Mouse (Mus musculus) neural tube, embryonic 10.5 days (tissue): ENCODE results near the gene Syne1.
A peak's percentile ranks its signal among the peaks of the same experiment; 100 is the strongest.

Experiments
- DNase-seq: peaks from one replicate; pipeline ENCODE4 v3.0.0-alpha.2; 2017; ENCODE audit warnings: low spot score; ENCODE audit errors: extremely low spot score

The Syne1 gene

DNA sequence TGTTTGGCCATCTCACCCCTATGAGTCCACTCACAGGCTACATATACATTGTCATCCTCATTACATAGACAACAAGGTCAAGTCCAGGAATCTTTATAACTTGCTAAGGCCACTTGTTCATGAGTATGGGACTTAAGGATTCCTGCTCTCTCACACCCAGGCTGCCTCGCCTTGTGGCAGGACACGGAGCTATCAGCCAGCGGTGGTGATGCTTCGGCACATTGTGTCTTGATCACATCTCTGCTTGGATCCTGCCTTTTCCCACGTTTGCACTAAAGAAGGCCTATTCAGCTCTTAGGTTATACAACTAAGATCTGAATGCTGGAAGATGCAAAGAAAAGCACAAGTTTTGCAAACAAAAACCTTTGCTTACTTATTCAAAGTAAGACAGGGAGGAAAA lies 345.7 kb downstream of the Syne1 start:
- DNase-seq = no peak

DNA sequence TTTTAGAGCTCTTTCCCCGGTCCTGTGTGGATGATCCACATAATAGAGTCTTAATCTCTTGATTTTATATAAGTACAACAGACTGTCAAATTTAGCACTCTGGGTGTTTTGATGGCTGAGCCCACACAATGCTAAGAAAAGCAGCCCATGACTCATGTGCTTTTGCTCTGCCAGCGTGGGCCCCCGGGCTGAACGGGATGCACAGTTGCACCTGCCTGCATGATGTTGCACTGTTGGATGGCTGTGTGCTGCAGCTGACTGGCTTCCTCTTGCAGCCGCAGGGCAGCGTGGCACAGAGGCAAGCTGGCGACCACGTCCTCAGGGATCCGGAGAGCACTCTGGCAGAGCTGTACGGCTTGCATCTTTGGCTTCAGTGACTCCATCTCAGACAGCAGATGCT lies 347.4 kb downstream of the Syne1 start:
- DNase-seq = no peak

GRCm38 (mm10) chr10:5197356-5197755 lies 353.9 kb downstream of the Syne1 start:
- no peak for DNase-seq

DNA sequence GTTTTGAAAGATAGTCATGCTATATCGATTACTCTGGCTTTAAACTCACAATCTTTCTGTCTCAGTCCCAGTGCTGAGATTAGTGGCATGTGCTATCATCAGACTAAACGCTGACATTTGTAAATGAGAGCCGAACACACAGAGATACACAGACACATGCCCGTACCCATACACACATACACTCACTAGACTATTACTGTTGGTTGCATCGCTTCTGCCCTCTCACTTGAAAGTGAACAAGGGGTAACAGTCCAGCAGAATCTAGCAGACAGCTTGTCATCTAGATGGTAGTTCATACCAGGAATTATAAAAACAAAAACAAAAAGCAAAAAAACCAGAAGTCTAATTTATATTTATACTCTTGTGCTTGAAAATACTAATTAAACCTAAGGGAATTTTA lies 355.0 kb downstream of the Syne1 start:
- no peak for DNase-seq

DNA sequence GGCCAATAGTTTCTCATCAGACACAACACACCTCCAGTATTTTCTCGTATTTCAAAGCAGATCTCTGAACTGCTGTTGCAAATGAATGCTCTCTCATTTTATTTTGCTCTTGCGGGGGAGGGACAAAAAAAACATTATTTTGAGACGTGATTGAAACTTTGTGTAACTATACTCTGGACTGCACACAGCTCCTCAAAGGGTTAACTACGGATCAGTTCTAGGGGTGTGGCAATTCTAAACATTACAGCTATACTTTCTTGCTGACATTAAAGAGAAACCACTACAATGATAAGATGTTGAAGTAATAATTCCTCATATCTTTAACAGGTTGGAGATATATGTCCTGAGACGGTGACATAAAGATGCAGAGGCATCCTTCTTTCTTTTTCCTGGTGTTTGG lies 356.0 kb downstream of the Syne1 start:
- no peak for DNase-seq

GRCm38 (mm10) chr10:5194671-5195234 lies 356.5 kb downstream of the Syne1 start:
- peak; percentile 80 for DNase-seq

- DNase-seq = no peak
These were observed 357.1 kb downstream of the Syne1 start for GRCm38 (mm10) chr10:5194081-5194670.

DNA sequence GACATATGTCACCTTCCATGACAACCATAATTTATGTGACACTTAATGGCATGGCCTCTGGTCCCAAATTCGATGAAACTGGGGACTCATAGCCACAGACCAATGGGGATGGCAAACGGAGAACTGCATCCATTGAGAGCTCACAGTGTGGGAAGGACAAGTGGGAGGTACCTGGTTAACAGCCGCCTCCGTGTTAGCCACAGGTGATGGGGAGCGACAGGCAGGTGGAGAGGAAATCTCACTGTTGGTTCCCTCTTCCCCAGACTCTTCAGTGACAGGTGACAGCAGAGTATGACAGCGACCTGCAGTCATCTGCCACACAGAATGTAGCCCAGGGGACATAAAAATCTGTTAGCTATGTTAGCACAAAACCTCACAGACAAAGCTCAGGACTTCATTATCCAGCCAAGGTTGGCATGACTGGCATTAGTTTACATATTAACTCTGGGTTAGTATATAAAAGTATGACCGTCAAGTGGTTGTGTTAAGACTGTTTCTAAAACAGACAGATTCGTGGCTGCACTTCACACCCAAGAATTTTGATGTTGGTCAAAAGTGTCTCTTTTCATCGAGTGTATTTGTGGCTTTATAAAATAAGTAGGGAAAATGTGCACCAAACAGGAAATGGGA lies 358.3 kb downstream of the Syne1 start:
- DNase-seq = no peak

DNA sequence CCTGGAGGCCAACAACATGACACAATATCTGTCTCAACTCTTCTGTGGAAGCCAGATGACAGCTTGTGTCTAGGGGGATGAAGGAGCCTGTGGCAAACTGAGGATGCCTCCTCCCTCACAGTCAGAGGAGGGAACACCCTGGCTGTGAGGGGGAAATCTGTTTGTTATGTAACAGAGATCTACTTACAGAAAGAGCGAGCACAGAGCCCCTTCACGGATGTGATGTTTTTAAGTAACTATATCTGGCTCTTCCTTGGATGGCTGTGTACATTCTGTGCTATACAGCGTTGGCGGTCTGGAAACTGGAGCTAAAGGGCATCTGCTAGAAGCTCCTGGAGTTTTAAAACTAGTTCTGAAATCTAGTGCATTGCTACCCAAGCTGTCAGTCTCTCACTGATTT lies 360.5 kb downstream of the Syne1 start:
- DNase-seq = no peak

DNA sequence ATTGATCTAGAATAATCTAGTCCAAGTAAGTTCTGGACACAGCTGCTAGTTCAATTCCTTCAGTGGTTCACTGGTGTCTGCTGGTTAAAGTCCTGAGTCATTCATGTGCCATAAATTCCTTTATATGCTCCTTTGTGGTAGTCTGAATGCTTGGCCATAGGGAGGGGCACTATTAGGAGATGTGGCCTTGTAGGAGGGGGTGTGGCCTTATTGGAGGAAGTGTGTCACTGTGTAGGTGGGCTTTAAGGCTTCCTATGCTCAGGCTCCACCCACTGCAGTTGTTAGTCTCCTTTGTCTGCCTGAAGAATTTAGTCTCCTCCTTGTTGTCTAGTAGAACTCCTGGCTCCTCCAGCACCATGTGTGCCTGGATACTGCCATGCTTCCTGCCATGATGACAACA lies 362.4 kb downstream of the Syne1 start:
- no peak for DNase-seq

DNA sequence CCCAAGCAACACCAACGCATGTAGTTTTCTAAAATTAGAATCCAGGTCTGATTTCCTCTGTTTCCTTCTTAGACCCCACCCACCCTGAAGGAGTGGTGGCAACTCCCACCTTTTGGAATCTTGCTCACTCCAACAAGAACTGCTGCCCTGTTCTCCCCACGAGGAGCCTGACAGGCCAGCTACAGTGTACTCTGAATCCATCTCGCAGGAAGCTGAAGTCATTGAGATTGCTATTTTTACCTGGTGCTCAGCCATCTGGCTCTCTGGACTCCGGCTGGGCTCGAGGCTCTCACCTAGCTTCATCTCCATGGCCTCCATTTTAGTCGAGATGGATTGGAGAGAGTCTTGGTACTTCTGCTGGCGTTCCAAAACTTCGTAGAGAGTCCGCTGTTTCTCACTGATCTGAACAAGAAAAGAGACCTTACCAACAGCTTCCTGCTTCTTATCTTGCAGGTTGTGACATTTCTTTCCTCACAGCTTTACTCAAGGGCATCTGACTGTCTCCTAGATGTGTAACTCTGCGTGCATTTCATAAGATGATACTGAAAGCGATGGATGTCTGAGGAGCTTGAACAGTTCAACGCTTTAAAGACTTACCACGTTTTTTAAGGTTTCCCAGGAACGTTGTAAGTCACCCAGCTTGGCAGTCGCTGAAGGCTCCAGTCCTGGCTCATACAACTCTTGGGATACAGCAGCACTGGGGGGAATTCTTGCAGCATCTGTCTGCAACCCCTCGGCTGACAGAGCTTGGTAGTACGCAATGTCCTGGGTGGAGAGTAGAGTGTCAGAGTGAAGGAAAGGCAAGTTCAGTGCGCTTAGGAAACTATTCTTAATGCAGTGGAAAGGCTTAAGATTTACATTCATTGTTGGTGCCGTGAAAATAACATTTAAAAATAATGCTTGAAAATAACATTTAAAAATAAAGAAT lies 365.9 kb downstream of the Syne1 start:
- no peak for DNase-seq

DNA sequence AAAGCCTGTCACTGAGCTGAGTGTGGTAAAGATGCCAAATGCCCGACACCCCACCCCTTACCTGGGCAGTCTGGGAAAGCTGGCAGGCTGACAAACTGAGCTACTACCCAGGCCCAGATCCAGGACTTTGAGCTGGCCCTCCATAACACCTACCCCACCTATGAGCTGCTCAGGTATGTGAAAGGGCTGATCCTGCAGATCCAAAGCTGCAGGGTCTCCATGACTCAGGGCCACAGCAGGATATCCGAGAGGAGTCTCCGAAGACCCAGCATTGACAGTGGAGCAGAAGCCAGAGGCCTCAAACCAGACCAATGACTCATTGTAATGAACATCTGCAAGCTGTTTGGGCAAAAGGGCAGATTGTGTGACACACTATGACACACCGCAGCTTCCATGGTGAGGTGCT lies 369.5 kb downstream of the Syne1 start:
- no peak for DNase-seq

GRCm38 (mm10) chr10:5179891-5180290 lies 371.4 kb downstream of the Syne1 start:
- no peak for DNase-seq

DNA sequence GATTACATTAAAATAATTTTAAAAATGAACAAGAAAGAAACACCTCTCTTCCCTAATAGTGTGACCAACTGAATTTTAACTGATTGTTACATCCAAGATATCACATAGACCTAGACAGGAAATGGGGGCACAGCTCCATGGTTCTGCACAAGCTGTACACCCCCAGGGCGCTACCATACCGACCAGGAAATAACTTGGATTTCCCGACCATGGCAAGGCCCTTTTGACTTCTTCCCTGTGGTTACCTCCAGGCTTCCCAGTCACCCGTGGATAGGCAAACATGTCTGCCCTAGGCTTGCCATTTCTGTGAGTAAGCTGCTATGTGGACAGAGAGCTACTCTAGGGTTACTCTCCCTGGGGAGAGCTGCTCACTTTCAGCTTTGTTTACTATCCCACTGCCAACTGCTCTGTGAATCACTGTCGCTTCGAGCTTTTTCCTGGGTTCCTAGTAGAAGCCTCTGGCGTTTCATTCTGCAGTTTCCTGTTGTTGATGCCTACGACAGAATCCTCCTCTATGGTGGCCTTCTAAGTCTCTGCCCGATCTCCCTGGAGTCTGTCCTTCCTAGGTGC lies 373.8 kb downstream of the Syne1 start:
- no peak for DNase-seq

- no peak for DNase-seq
These were observed 374.9 kb downstream of the Syne1 start for GRCm38 (mm10) chr10:5176371-5176770.

GRCm38 (mm10) chr10:5170425-5170824 lies 380.9 kb downstream of the Syne1 start:
- DNase-seq = no peak

DNA sequence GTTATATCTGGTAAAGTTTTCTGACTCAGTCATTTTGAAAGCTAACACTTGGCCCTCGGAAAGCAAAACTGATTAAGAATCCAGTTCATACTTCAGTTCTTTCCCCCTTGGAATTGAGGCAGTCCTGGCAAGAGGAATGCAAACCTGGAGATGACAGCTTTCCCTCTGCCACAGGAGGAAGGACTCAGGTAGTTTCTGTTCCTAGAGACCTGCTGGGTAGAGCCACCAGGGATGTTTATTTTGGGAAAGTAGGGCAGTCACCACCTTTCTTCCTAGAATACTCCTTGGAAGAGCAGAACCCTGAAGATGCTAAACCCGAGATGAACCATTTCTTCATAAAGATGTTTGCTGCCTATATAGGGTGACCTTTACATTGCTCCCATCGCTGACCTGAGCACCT lies 383.8 kb downstream of the Syne1 start:
- DNase-seq = no peak

DNA sequence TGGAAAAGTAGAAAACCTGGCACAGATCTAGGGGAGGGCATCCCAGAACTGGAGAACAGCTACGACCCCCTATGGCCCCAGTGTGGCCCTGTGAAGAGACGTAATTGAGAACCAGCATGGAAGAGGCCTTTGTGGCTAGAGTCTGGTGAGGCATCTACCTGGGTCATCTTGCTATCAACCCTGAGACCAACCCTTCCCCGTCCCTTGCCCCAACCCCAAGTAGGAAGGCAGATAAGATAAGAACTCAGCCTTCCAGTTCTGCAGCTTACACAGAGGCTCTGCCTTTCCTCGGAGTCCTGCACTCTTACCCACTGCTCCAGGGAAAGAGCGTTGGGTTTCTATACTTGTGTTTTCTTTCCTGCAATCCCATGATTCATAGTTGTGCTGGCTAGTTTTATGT lies 385.8 kb downstream of the Syne1 start:
- DNase-seq = no peak

DNA sequence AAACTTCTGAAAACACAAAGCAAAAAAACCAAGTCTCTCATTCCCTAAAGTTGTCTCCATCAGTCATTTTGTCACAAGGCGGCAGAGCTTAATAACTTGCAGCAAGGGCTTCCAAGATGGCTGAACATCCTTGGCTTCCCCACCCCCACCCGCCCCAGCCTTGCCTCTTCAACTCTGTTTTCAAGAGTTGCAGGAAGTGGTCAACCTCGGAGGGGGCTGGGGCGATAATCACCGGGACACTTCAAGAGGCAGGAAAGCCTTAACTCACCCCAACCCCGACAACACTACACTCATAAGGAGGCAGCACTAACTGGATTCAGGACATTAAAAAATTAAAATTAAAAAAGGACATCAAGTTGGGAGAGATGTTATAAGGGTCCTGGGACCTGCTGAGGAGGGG lies 387.5 kb downstream of the Syne1 start:
- no peak for DNase-seq

GRCm38 (mm10) chr10:5163286-5163685 lies 388.0 kb downstream of the Syne1 start:
- DNase-seq = no peak

DNA sequence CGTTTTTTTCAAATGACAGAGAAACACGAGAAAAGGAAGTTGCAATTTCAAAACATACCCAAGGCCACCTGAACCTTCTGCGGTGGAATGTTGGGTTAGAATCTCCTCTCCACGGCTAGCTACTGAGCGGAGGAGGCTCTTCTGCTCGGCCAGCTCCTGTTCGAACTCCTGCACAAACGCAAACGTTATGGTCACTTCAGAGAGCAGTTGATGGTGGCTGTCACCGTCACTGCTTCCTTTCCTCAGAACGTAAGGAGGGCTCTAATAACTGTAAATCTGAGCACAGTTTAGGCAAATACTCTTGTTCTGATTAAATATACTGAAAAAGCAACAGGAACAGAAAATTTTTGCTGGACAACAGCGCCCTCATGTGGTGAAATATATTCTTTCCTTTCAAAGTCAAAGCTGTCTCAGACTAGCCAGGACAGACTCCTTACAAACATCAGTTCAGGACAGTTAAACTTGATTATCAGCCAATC lies 389.8 kb downstream of the Syne1 start:
- peak; percentile 53 for DNase-seq

- no peak for DNase-seq
These were observed 391.6 kb downstream of the Syne1 start for GRCm38 (mm10) chr10:5159679-5160078.
